Mouse (Mus musculus): ENCODE measurements around the gene Mrps34. TPM values are rescaled to one million over a fixed set of nuclear protein-coding genes. Genes with fewer than 3 reads are reported as not detected.
A peak's percentile ranks its signal among the peaks of the same experiment; 100 is the strongest.

Gene Mrps34
- polyA plus RNA-seq, 1 experiment from 2014 or later, result 102 TPM

- H3K27me3 ChIP-seq (ENCODE audit: insufficient read depth, poor library complexity, severe bottlenecking), result no peaks in the 10 kb centered on the region
- H3K27ac ChIP-seq, result no peak overlapping the region
- H3K36me3 ChIP-seq, result peaks cover 59% of the 10 kb centered on the region
- no peak for DNase-seq (ENCODE audit: low spot score)
- no peaks in the 10 kb centered on the region for H3K4me1 ChIP-seq (replicated peaks)
- WGBS, result 96% methylated on average over 3 of the region's 3 CpGs
- H3K9me3 ChIP-seq, result no peaks in the 10 kb centered on the region
- H3K4me3 ChIP-seq, result no peak overlapping the region
Measured at GRCm38 (mm10) chr17:24861785-24862184, 33.1 kb upstream of the Mrps34 start.

DNA sequence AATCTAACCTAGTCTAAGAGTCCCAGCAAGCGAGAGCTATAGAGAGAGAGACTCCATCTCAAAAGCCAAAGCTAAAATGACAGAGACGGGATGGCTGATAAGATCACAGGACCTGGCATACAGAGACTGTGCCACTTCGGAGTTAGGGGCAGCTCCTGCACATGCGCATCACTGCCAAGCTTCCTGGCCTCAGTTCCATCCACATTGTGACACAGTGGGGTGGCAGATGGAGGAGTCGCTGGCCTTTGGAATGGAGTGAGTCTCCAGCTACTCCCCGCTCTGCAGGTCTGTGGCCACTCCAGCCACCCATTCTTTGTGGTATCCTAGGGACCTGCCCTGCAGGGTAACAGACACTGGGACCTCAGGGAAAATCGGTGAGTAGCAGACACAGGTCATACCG lies 29.1 kb upstream of the Mrps34 start, which contains the start of gene Igfals:
Gene Igfals (plus strand): TSS at position 222 of the 400 bp plus-strand sequence.
- Histone ChIP-seq H3K27ac (no peak within 1 kb of the TSS), H3K9me3 (no peaks in the 10 kb centered on the region), H3K27me3 (ENCODE audit: insufficient read depth, poor library complexity, severe bottlenecking) (no peaks in the 10 kb centered on the region), H3K4me1 (replicated peaks) (no peaks in the 10 kb centered on the region), H3K4me3 (no peak within 1 kb of the TSS), H3K36me3 (peaks cover 30% of the 10 kb centered on the region)
- WGBS, result 87% methylated on average over 8 of the region's 8 CpGs
- no peak for DNase-seq (ENCODE audit: low spot score)

- no peaks in the 10 kb centered on the region for H3K27me3 ChIP-seq (ENCODE audit: insufficient read depth, poor library complexity, severe bottlenecking)
- DNase-seq (ENCODE audit: low spot score), result no peak
- H3K4me1 ChIP-seq (replicated peaks), result no peaks in the 10 kb centered on the region
- H3K36me3 ChIP-seq, result peaks cover 9% of the 10 kb centered on the region; the same call in 1 of the 2 replicates
- H3K9me3 ChIP-seq, result no peaks in the 10 kb centered on the region
- WGBS, result 90% methylated on average over 10 of the region's 10 CpGs
- H3K27ac ChIP-seq, result no peak overlapping the region
- H3K4me3 ChIP-seq, result no peak overlapping the region
Measured at GRCm38 (mm10) chr17:24867914-24868313, 27.0 kb upstream of the Mrps34 start.

DNA sequence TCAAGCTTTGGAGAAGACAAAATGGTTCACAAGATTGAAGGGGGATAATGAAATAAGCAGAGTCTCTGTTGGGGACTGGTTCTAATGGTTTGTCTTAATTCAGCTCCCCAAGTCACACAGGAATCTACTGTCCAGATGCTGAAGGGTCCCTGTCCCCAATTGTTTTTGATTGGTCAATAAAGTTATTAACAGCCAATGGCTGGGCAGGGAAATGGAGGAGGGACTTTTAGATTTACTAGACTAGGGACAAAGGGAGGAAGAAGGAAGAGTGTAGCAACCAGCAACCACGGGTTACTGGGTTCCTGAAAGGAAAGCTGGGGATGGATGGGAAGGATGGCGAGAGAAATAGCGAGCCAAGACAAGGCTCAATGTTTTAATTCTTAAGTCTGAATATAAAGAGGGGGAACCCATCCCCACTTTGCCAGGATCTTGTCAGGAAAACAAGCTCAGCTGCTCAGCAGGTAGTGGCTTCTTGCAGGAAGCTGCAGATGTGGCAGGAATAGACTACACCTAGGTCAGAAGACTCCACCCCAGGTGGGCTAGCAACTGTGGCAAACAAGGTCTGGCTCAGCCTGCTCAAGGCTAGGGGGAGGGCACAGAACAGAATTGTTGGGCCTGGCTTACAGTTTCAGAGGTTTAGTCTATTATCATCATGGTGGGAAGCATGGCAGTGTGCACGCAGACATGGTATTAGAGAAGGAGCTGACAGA lies 21.1 kb upstream of the Mrps34 start:
- H3K36me3 ChIP-seq, result no peaks in the 10 kb centered on the region
- no peak overlapping the region for H3K27ac ChIP-seq
- no peaks in the 10 kb centered on the region for H3K27me3 ChIP-seq (ENCODE audit: insufficient read depth, poor library complexity, severe bottlenecking)
- H3K4me1 ChIP-seq (replicated peaks), result peaks cover 19% of the 10 kb centered on the region
- no peak for DNase-seq (ENCODE audit: low spot score)
- no peaks in the 10 kb centered on the region for H3K9me3 ChIP-seq
- 50% methylated on average over 4 of the region's 4 CpGs for WGBS
- no peak overlapping the region for H3K4me3 ChIP-seq

DNA sequence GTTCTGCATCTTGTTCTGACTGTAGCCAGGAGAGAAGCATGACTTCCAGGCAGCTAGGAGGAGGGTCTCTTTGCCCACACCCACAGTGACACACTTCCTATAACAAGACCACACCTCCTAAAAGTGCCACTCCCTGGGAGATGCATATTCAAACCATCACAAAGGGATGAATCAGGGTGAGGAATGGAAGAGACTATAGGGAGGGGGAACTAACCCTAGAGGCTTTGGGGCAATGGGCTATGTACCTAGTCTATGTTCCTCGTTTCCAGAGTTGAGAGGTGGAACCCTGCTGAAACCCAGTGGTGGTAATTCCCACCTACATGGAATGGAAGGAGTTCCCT lies 20.5 kb upstream of the Mrps34 start:
- Histone ChIP-seq H3K4me3 (no peak overlapping the region), H3K4me1 (replicated peaks) (peaks cover 19% of the 10 kb centered on the region), H3K27ac (no peak overlapping the region), H3K9me3 (no peaks in the 10 kb centered on the region), H3K27me3 (ENCODE audit: insufficient read depth, poor library complexity, severe bottlenecking) (no peaks in the 10 kb centered on the region), H3K36me3 (no peaks in the 10 kb centered on the region)
- WGBS, result 53% methylated on average over 1 of the region's 1 CpGs
- DNase-seq (ENCODE audit: low spot score), result no peak

DNA sequence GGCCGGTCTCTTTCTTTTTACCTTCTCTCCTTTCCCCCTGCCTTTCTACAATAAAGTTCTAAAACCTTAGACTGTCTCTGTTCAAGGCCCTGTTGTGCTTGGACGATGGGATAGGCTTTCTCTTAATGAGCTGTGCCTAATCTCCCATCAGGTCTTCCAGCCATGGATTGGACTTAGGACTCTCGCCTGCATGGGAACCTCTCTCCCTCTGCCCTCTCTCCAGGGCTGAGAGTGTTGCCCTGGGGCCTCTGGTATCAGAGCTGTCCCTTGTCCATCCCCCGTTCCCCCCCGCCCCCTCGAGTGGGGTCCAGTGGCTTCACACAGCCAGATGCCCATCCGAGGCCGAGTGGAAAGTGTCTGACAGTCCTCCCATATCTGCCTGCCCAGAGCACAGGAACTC lies 19.9 kb upstream of the Mrps34 start:
- 85% methylated on average over 8 of the region's 8 CpGs for WGBS

GRCm38 (mm10) chr17:24877336-24878116 lies 17.4 kb upstream of the Mrps34 start:
- DNase-seq (ENCODE audit: low spot score), result no peak
- Histone ChIP-seq H3K27me3 (ENCODE audit: insufficient read depth, poor library complexity, severe bottlenecking) (no peaks in the 10 kb centered on the region), H3K27ac (peak overlapping the region; percentile 70), H3K9me3 (no peaks in the 10 kb centered on the region), H3K4me1 (replicated peaks) (peaks cover 26% of the 10 kb centered on the region), H3K4me3 (no peak overlapping the region; the same call in 1 of the 2 replicates), H3K36me3 (peaks cover 8% of the 10 kb centered on the region)
- WGBS, result 61% methylated on average over 10 of the region's 10 CpGs

More for the DNA sequence above, 19.9 kb upstream of the Mrps34 start:
- Histone ChIP-seq H3K9me3 (no peaks in the 10 kb centered on the region), H3K36me3 (no peaks in the 10 kb centered on the region), H3K4me3 (no peak overlapping the region), H3K4me1 (replicated peaks) (peaks cover 19% of the 10 kb centered on the region), H3K27ac (no peak overlapping the region), H3K27me3 (ENCODE audit: insufficient read depth, poor library complexity, severe bottlenecking) (no peaks in the 10 kb centered on the region)
- no peak for DNase-seq (ENCODE audit: low spot score)

- H3K4me1 ChIP-seq (replicated peaks), result peaks cover 26% of the 10 kb centered on the region
- H3K27ac ChIP-seq, result peak overlapping the region; percentile 70
Measured at GRCm38 (mm10) chr17:24878117-24878397, 16.9 kb upstream of the Mrps34 start.

DNA sequence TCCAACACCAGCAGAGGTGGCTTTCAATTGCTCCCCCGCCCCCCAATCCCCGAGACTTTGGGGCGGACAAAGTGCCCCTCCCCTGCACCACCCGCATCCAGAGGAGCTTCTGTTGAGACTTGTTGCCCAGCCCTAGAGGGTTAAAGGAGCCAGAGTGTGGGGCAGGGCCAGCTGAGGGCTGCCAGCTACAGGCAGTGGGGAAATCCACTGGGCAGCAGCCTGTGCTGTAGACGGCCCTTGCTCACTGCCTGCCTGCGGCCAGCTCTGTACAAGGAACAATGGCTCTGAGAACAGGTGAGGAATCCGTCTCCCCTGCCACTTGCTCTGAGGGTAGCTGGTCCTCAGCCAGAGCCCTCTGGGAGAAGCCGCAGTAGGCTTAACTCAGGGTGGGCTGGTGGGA lies 16.4 kb upstream of the Mrps34 start:
- no peak for DNase-seq (ENCODE audit: low spot score)
- H3K9me3 ChIP-seq, result no peaks in the 10 kb centered on the region
- H3K4me1 ChIP-seq (replicated peaks), result peaks cover 26% of the 10 kb centered on the region
- H3K27ac ChIP-seq, result peak overlapping the region; percentile 70
- H3K27me3 ChIP-seq (ENCODE audit: insufficient read depth, poor library complexity, severe bottlenecking), result no peaks in the 10 kb centered on the region
- H3K4me3 ChIP-seq, result no peak overlapping the region
- peaks cover 18% of the 10 kb centered on the region for H3K36me3 ChIP-seq
- WGBS, result 76% methylated on average over 8 of the region's 8 CpGs

More at GRCm38 (mm10) chr17:24878117-24878397, 16.9 kb upstream of the Mrps34 start:
- peaks cover 13% of the 10 kb centered on the region for H3K36me3 ChIP-seq
- 35% methylated on average over 5 of the region's 5 CpGs for WGBS
- no peak overlapping the region for H3K4me3 ChIP-seq
- DNase-seq (ENCODE audit: low spot score), result no peak
- H3K9me3 ChIP-seq, result no peaks in the 10 kb centered on the region
- no peaks in the 10 kb centered on the region for H3K27me3 ChIP-seq (ENCODE audit: insufficient read depth, poor library complexity, severe bottlenecking)

DNA sequence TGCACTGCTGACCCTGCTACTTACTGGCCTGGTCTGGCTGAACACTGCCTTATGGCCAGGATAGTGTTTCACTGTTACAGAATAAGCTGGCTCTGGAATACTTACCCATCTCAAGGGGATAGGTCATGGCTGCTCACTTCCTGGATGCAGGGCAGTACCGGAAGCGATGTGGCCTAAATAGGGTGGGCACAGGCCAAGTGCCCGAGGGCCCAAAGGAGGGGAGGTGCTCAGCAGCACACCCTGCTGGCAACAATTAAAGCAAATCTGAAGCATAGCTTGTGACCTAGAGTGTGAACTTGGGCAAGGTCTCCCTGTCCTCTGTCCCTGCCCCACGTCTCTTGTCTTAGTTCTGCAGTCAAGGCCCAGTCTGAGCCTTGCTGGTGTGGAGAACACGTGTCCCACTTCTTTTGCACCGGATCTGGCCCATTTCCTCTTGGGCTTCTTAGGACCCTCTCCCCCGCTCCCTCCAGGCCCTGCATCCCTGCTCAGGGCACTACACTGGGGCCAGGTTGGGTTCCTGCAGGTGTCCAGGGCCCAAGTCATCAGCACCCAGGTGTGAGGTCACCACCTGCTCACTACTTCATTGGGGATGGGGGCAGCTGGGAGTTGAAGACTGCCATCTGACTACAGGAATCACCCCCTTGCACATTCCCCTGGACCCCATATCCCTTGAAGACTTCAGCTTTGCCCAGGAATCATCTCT lies 13.0 kb upstream of the Mrps34 start:
- WGBS, result 50% methylated on average over 7 of the region's 7 CpGs
- peak; percentile 56 for DNase-seq (ENCODE audit: low spot score)
- H3K4me3 ChIP-seq, result no peak overlapping the region

DNA sequence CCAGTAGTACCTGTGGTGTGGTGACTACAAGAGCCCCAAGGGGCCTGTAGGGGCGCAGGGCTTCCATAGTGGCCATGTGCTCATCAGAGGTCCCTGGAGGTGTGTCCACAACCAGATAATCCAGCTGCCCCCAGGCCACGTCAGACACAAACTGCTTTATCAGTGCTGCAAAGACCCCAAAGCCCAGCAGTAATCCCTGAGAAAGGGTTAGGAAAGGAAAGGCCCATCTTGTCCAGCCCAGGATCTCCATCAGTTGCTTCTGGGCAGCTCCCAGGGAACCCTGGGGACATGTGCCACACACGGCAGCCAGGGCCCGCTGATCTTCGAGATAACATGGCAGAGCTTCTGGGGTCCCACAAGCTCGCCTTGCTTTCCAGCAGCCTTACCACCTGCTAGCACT lies 10.5 kb upstream of the Mrps34 start:
- Histone ChIP-seq H3K36me3 (peaks cover 42% of the 10 kb centered on the region), H3K27ac (no peak overlapping the region), H3K4me1 (replicated peaks) (peaks cover 38% of the 10 kb centered on the region), H3K9me3 (no peaks in the 10 kb centered on the region), H3K4me3 (peak overlapping the region; percentile 93; the same call in 1 of the 2 replicates), H3K27me3 (ENCODE audit: insufficient read depth, poor library complexity, severe bottlenecking) (no peaks in the 10 kb centered on the region)
- WGBS, result 89% methylated on average over 6 of the region's 6 CpGs
- DNase-seq (ENCODE audit: low spot score), result no peak

More for the DNA sequence above, 13.0 kb upstream of the Mrps34 start:
- Histone ChIP-seq H3K36me3 (peaks cover 33% of the 10 kb centered on the region), H3K27me3 (ENCODE audit: insufficient read depth, poor library complexity, severe bottlenecking) (no peaks in the 10 kb centered on the region), H3K9me3 (no peaks in the 10 kb centered on the region), H3K4me1 (replicated peaks) (peaks cover 43% of the 10 kb centered on the region), H3K27ac (0 out of 2 replicates have a peak overlapping the region, but pooled peaks have one; percentile 17)

- Histone ChIP-seq H3K36me3 (peaks cover 54% of the 10 kb centered on the region), H3K4me1 (replicated peaks) (peaks cover 38% of the 10 kb centered on the region), H3K9me3 (no peaks in the 10 kb centered on the region), H3K27ac (peak overlapping the region; percentile 73), H3K4me3 (peak overlapping the region; percentile 93), H3K27me3 (ENCODE audit: insufficient read depth, poor library complexity, severe bottlenecking) (no peaks in the 10 kb centered on the region)
- 27% methylated on average over 22 of the region's 22 CpGs for WGBS
- DNase-seq (ENCODE audit: low spot score), result no peak
Measured at GRCm38 (mm10) chr17:24885356-24886133, 9.4 kb upstream of the Mrps34 start.

Measured in hindbrain, embryonic 10.5 days (tissue).